8 mouse cellular contexts compared by ENCODE assay signal in genomic region chr19:47178431-47179271, GRCm38 (mm10). TPM values are rescaled to one million over a fixed set of nuclear protein-coding genes. Genes with fewer than 3 reads are reported as not detected.
DNase-seq lines count a peak whose midpoint lies in the region; ATAC-seq lines count a peak whose summit lies in the region.

Gene Neurl1a, plus strand, starts transcription at chr19:47178820.

- H3K27me3 ChIP-seq in forebrain, embryonic 14.5 days (replicated peaks; ENCODE audit: control insufficient read depth, insufficient read depth, low read length) = peaks cover 34% of the 10 kb centered on the region

- H3K9ac ChIP-seq in forebrain, embryonic 14.5 days (ENCODE audit: low read length) = peak within 1 kb of the TSS; percentile 71

- under 1% methylated on average over 76 of the region's 98 CpGs for WGBS in forebrain, embryonic 14.5 days

- ATAC-seq in forebrain, embryonic 14.5 days = peak; percentile 80
- no peak for ATAC-seq in megakaryocyte-erythroid progenitor cell, adult 5-6 weeks (replicated peaks; ENCODE audit: low FRiP score, low TSS enrichment, poor library complexity, severe bottlenecking)

- peak; percentile 76 for DNase-seq in MN1 (ENCODE audit: low spot score)
- peak; percentile 77 for DNase-seq in forebrain, embryonic 14.5 days (ENCODE audit: low spot score)
- DNase-seq in heart, postnatal 14 days = peak; percentile 39 to 60
- DNase-seq in layer of hippocampus, postnatal 36 days = peak; percentile 57 to 60
- peak; percentile 39 for DNase-seq in lung, postnatal 10 days
- peak; percentile 70 for DNase-seq in right cerebral cortex, adult 18-20 months

- no peaks in the 10 kb centered on the region; the same call in 1 of the 2 replicates for H3K9me3 ChIP-seq in forebrain, embryonic 14.5 days (replicated peaks; ENCODE audit: control insufficient read depth, low read length)

- no peaks in the 10 kb centered on the region for H3K36me3 ChIP-seq in forebrain, embryonic 14.5 days (ENCODE audit: control insufficient read depth, insufficient read depth, low read length)

- H3K27ac ChIP-seq in brown adipose tissue, adult 24 weeks (replicated peaks; ENCODE audit: low read depth, low read length) = no peak within 1 kb of the TSS
- peak within 1 kb of the TSS; percentile 52 for H3K27ac ChIP-seq in forebrain, embryonic 14.5 days (ENCODE audit: low read depth, low read length)

- H3K4me1 ChIP-seq in brown adipose tissue, adult 24 weeks (ENCODE audit: control insufficient read depth, insufficient read depth, insufficient read length, low read length) = peaks cover 3% of the 10 kb centered on the region; the same call in 1 of the 2 replicates
- no peaks in the 10 kb centered on the region for H3K4me1 ChIP-seq in forebrain, embryonic 14.5 days (ENCODE audit: control insufficient read depth, insufficient read depth, low read length)

- H3K4me3 ChIP-seq in brown adipose tissue, adult 24 weeks (ENCODE audit: insufficient read depth, low read depth, low read length) = peak within 1 kb of the TSS; percentile 58
- peak within 1 kb of the TSS; percentile 63 for H3K4me3 ChIP-seq in forebrain, embryonic 14.5 days (ENCODE audit: low read depth, low read length)

- peak within 1 kb of the TSS; percentile 96 for H3K4me2 ChIP-seq in forebrain, embryonic 14.5 days (ENCODE audit: low read length)

- intact Hi-C loops in heart, postnatal 14 days (cut with DNase I) = loop anchor here (5.0 kb wide), 1 partner anchor 79 kb away; no protein-coding TSS in a partner anchor

RNA-seq across cellular contexts. Expression of gene Neurl1a, which starts in this region (rescaled TPM):
- 5.7 and 5.8 TPM in 2 replicates for polyA plus RNA-seq in brown adipose tissue, adult 24 weeks (2012; ENCODE audit: insufficient read depth, insufficient read length, missing spikeins)
- 3.7 and 6.4 TPM in 2 replicates for polyA plus RNA-seq in forebrain, embryonic 14.5 days (2014; fragmentation: Nextera tagmentation; extraction: Ambion mirVana)
- total RNA-seq in heart, postnatal 14 days (2021) = 1 to 10 TPM in 1 of 2 experiments, under 1 TPM in 1; 0.69 to 1.0 TPM
- total RNA-seq in layer of hippocampus, postnatal 36 days (2021) = 100 to 1,000 TPM; 174 to 190 TPM
- total RNA-seq in megakaryocyte-erythroid progenitor cell, adult 5-6 weeks (2014; fragmentation: Nextera tagmentation) = 0.04 TPM in 1 of 2 replicates, not detected in the other
- not detected in 2 replicates for total RNA-seq in megakaryocyte-erythroid progenitor cell, adult 5-6 weeks (2017)

Comparison
In these comparisons a context has a peak if more than half of its experiments do, and no peak if none do; other contexts are left out.
1. RNA of gene Neurl1a (total RNA-seq): 174 to 190 TPM in layer of hippocampus, postnatal 36 days; 0.69 to 1.0 TPM in heart, postnatal 14 days and 0.04 TPM in megakaryocyte-erythroid progenitor cell, adult 5-6 weeks; every median in the first group is over 10 times any median in the second.
2. Peak in every context shown above with its lines, with median percentiles within 50 percentile points of each other: DNase-seq.